Mouse (Mus musculus) urinary bladder, postnatal 4 days (tissue): Measurements from ENCODE around the gene Plxnc1.

ENCODE experiments used
- DNase-seq, 2 experiments: peaks; one replicate each; pipeline ENCODE4 v3.0.0; 2021 to 2022; ENCODE audit warnings: low spot score in 2 of 2

The Plxnc1 gene

DNA sequence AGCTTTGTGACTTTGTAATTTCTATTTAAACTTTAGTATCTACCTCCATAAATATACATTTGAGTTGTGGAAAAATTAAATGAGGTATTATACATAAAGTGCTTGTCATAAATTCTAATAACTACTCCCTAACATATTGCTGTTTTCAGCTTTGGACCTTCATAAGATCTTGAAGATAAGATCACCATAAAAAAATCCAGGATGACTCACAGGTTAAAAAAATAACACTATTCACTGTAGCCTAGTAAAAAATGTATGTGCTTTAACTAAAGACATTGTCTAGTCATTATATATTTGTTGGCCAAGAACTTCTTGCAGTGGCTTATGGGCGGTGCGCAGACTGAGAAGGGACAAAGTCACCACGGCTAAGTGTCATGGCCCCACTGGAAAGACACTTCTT is 203.2 kb downstream of the Plxnc1 start:
- DNase-seq: no peak
